Mouse (Mus musculus) liver, postnatal 0 days (tissue): ENCODE measurements around the gene Kcnmb4. TPM values are rescaled to one million over a fixed set of nuclear protein-coding genes. Genes with fewer than 3 reads are reported as not detected.

Experiments used
- ATAC-seq: fragments of 200-750 bp; cut with Nextera tagmentation; 2 replicates; pipeline ENCODE4 v1.8.0; 2017; ENCODE audit warnings: mild to moderate bottlenecking, moderate library complexity
- DNase-seq: peaks from one replicate; pipeline ENCODE4 v3.0.0-alpha.2; 2016
- H3K27ac ChIP-seq: fragments of 300-500 bp; sonication (generic); 2 replicates; pipeline ENCODE4 v1.5.1; 2014; ENCODE audit warnings: antibody characterized with exemption, moderate library complexity, mild to moderate bottlenecking, low read depth
- H3K27me3 ChIP-seq: fragments of 300-500 bp; sonication (generic); 2 replicates; pipeline ENCODE4 v1.6.1; 2014; ENCODE audit warnings: low read length, control low read depth, mixed read lengths; ENCODE audit not compliant: insufficient read depth
- H3K36me3 ChIP-seq: fragments of 300-500 bp; sonication (generic); replicated peaks from 2 replicates; pipeline ENCODE4 v1.6.1; 2014; ENCODE audit warnings: mild to moderate bottlenecking, control low read depth, low read length, moderate library complexity, mixed read lengths; ENCODE audit not compliant: insufficient read depth
- H3K4me1 ChIP-seq: fragments of 300-500 bp; sonication (generic); 2 replicates; pipeline ENCODE4 v1.6.1; 2014; ENCODE audit warnings: antibody characterized with exemption, mild to moderate bottlenecking, control low read depth; ENCODE audit not compliant: insufficient read depth
- H3K4me2 ChIP-seq: fragments of 300-500 bp; sonication (generic); 2 replicates; pipeline ENCODE4 v1.6.1; 2014; ENCODE audit warnings: low read depth, mild to moderate bottlenecking, low read length, moderate library complexity, mixed read lengths
- H3K4me3 ChIP-seq: fragments of 300-500 bp; sonication (generic); 2 replicates; pipeline ENCODE4 v1.5.1; 2014; ENCODE audit warnings: low read depth, low read length
- H3K9ac ChIP-seq: fragments of 300-500 bp; sonication (generic); replicated peaks from 2 replicates; pipeline ENCODE4 v1.6.1; 2014; ENCODE audit warnings: mild to moderate bottlenecking, moderate library complexity
- H3K9me3 ChIP-seq: fragments of 300-500 bp; sonication (generic); 2 replicates; pipeline ENCODE4 v1.6.1; 2016; ENCODE audit warnings: mild to moderate bottlenecking, control low read depth, low read length, mixed read lengths
- CTCF ChIP-seq: sonication (generic); IDR thresholded peaks from 2 replicates; pipeline ENCODE4 v1.5.1; 2016; ENCODE audit warnings: antibody characterized with exemption, low read depth
- EP300 ChIP-seq: IDR thresholded peaks from 2 replicates; pipeline ENCODE4 v1.6.1; 2016; ENCODE audit warnings: antibody characterized with exemption, low read depth, mild to moderate bottlenecking
- WGBS: fragments of 180-500 bp; shearing (Covaris S2); extraction: QIAGEN DNeasy Blood & Tissue Kit; methylation state at CpG from one replicate; pipeline ENCODE4 v1.1.7; 2014; ENCODE audit not compliant: insufficient replicate concordance; 5-methylcytosine and 5-hydroxymethylcytosine counted together
- polyA plus RNA-seq: library from polyadenylated mRNA; unstranded; fragments of >200 nt; fragmentation: Nextera tagmentation; extraction: Ambion mirVana; gene quantifications from 2 replicates; pipeline ENCODE4 v1.2.1, GENCODE M21; 2015

The Kcnmb4 gene
- polyA plus RNA-seq, 1 experiment from 2014 or later, result not detected

GRCm38 (mm10) chr10:116475725-116476124, 2.0 kb upstream of the Kcnmb4 start:
- peaks cover 45% of the 10 kb centered on the region for H3K27me3 ChIP-seq
- no peak overlapping the region for H3K4me2 ChIP-seq
- H3K27ac ChIP-seq, result no peak overlapping the region
- no peak overlapping the region for H3K4me3 ChIP-seq
- H3K9ac ChIP-seq, result no peak overlapping the region
- no peaks in the 10 kb centered on the region for H3K36me3 ChIP-seq
- ATAC-seq (no peak), DNase-seq (no peak)
- H3K4me1 ChIP-seq, result peaks cover 8% of the 10 kb centered on the region; the same call in 1 of the 2 replicates
- TF ChIP-seq CTCF, result no peak
- no peak for TF ChIP-seq EP300
- 58% methylated on average over 6 of the region's 6 CpGs for WGBS
- 0 out of 2 replicates have a peak, but pooled peaks cover 4% of the 10 kb centered on the region for H3K9me3 ChIP-seq

DNA sequence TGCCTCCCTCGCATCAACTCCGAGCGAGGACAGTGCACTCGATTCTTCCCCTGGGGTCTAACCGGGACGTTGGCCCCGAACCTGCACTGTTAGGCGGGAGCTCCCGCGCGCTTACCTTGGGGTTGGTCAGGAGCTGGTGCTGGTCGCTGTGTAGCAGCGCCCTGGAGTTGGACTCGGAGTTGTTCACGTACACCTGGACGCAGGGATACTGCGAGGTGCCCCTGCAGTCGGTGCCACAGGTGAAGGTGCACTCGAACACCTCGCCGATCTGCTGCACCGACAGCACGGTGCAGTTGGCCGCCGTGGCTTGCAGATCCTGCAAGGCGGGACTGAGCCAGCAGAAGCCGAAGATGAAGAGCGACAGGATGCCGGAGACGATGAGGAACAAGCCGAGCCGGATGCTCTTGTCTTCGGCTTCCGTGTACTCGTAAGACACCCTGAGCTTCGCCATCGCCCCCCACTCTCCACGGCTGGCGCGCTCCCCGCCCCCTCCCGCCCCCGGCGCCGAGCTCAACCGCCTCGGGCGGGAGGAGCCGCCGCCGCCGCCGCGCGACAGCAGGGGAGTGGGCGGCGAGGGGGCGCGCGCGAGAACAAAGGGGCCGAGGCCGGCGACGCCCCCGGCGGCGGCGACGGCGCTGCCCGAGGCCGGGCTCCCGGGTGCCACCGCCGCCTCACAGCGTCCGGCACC, 463 bp downstream of the Kcnmb4 start:
- DNase-seq, result peak; percentile 33
- Histone ChIP-seq H3K9me3 (0 out of 2 replicates have a peak, but pooled peaks cover 4% of the 10 kb centered on the region), H3K36me3 (no peaks in the 10 kb centered on the region), H3K9ac (no peak overlapping the region), H3K4me1 (peaks cover 8% of the 10 kb centered on the region; the same call in 1 of the 2 replicates), H3K4me2 (peak overlapping the region; percentile 82), H3K27ac (no peak overlapping the region), H3K27me3 (peaks cover 49% of the 10 kb centered on the region), H3K4me3 (peak overlapping the region; percentile 56)
- TF ChIP-seq EP300 (no peak), CTCF (no peak)
- peak; percentile 19; the same call in 1 of the 2 replicates for ATAC-seq
- 2% methylated on average over 49 of the region's 78 CpGs for WGBS

GRCm38 (mm10) chr10:116472579-116472978, 1.1 kb downstream of the Kcnmb4 start:
- ATAC-seq, result no peak
- 6% methylated on average over 5 of the region's 5 CpGs for WGBS

DNA sequence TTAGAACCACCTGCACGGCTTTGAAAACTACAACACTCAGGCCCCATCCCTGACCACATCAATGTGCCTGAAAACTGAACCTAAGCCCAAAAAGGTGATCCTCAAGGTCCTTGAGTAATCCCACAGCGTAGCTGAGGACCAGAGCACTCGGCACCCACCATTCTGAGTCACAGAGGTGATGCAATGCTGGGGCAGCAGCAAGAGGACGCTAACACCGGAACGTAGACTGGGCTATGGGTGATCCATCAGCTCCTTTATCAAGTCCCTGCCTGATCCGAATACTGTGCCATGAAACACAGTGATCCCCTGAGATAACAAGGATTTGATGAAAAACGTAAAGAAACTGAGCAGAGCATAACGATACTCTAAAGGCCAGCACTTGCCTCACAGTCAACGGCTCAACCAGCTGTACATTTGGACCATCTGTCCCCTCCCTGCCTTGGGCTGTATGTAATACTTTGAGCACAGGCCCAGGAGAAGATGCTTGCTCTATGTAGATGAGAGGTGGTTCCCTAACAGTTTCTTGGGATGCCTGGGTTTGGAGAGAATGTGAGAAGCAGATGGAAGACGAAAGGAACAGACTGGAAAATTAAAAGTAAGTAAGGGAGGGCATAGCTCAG, 3.3 kb downstream of the Kcnmb4 start:
- WGBS, result 84% methylated on average over 11 of the region's 11 CpGs
- Histone ChIP-seq H3K9ac (no peak overlapping the region), H3K4me1 (peaks cover 8% of the 10 kb centered on the region; the same call in 1 of the 2 replicates), H3K9me3 (no peaks in the 10 kb centered on the region), H3K27ac (no peak overlapping the region), H3K36me3 (no peaks in the 10 kb centered on the region), H3K27me3 (peaks cover 38% of the 10 kb centered on the region), H3K4me3 (no peak overlapping the region), H3K4me2 (no peak overlapping the region)
- DNase-seq (no peak), ATAC-seq (no peak)
- TF ChIP-seq EP300 (no peak), CTCF (no peak)

More at GRCm38 (mm10) chr10:116472579-116472978, 1.1 kb downstream of the Kcnmb4 start:
- H3K4me2 ChIP-seq, result peak overlapping the region; percentile 82
- no peak overlapping the region for H3K9ac ChIP-seq
- H3K9me3 ChIP-seq, result 0 out of 2 replicates have a peak, but pooled peaks cover 4% of the 10 kb centered on the region
- H3K27me3 ChIP-seq, result peaks cover 49% of the 10 kb centered on the region
- H3K36me3 ChIP-seq, result no peaks in the 10 kb centered on the region
- H3K4me1 ChIP-seq, result peaks cover 8% of the 10 kb centered on the region; the same call in 1 of the 2 replicates
- peak overlapping the region; percentile 56; the same call in 1 of the 2 replicates for H3K4me3 ChIP-seq
- no peak for DNase-seq
- TF ChIP-seq CTCF (no peak), EP300 (no peak)
- H3K27ac ChIP-seq, result no peak overlapping the region

GRCm38 (mm10) chr10:116468094-116468493, 5.6 kb downstream of the Kcnmb4 start:
- Histone ChIP-seq H3K4me1 (peaks cover 3% of the 10 kb centered on the region; the same call in 1 of the 2 replicates), H3K9me3 (no peaks in the 10 kb centered on the region), H3K4me2 (no peak overlapping the region), H3K27me3 (peaks cover 19% of the 10 kb centered on the region), H3K36me3 (no peaks in the 10 kb centered on the region), H3K4me3 (no peak overlapping the region), H3K9ac (no peak overlapping the region), H3K27ac (no peak overlapping the region)
- ATAC-seq (no peak), DNase-seq (no peak)
- TF ChIP-seq CTCF (no peak), EP300 (no peak)
- WGBS, result 71% methylated on average over 5 of the region's 5 CpGs

DNA sequence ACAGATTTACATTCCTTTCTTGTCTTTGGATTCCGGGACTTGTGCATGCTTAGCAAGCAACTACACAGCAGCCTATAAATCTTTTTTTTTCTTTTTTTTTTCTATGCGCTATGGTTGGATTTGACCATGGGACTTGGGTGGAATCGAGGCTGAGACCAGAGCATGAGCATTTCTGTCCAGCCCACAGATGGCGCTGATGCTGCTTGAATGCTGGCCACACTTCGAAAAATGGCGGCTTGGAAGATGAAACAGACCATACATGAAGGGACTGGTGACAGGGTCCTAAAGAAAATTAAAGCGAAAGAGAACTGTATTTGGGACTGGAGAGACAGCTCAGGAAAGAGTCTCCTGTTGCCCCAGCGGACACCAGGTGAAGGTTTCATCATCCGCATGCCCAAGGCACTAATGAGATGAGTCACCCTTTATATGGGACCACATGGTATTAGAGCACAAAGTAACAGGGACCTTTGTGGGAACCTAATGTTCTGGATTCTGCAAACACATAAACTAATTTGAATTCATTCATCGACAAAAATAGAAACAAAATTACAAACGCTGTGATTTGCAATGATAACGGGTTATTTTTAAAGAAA, 9.8 kb downstream of the Kcnmb4 start:
- Histone ChIP-seq H3K27me3 (no peaks in the 10 kb centered on the region), H3K9ac (no peak overlapping the region), H3K27ac (no peak overlapping the region), H3K4me3 (no peak overlapping the region), H3K36me3 (no peaks in the 10 kb centered on the region), H3K4me1 (no peaks in the 10 kb centered on the region), H3K9me3 (no peaks in the 10 kb centered on the region), H3K4me2 (no peak overlapping the region)
- DNase-seq (no peak), ATAC-seq (no peak)
- TF ChIP-seq EP300, result no peak
- TF ChIP-seq CTCF, result peak; percentile 33
- 82% methylated on average over 12 of the region's 12 CpGs for WGBS
